Mouse (Mus musculus) ES-Bruce4 (cell line): ENCODE measurements around the gene Tmub1. TPM values are rescaled to one million over a fixed set of nuclear protein-coding genes. Genes with fewer than 3 reads are reported as not detected.

Experiments
- H3K27ac ChIP-seq: 2 replicates; pipeline ENCODE4 v1.5.1; 2012; ENCODE audit warnings: low read length, inconsistent platforms; ENCODE audit not compliant: insufficient read depth
- H3K27me3 ChIP-seq: 2 replicates; pipeline ENCODE4 v1.6.1; 2012; ENCODE audit warnings: mild to moderate bottlenecking, low read length, inconsistent platforms; ENCODE audit not compliant: control insufficient read depth, poor library complexity, insufficient read depth, severe bottlenecking
- H3K36me3 ChIP-seq: 2 replicates; pipeline ENCODE4 v1.6.1; 2012; ENCODE audit warnings: inconsistent platforms, mild to moderate bottlenecking, low read length, moderate library complexity; ENCODE audit not compliant: control insufficient read depth, poor library complexity, insufficient read depth, severe bottlenecking
- H3K4me1 ChIP-seq: one replicate; pipeline ENCODE4 v1.8.1; 2011; ENCODE audit warnings: low read length; ENCODE audit not compliant: control insufficient read depth, insufficient read depth
- H3K4me3 ChIP-seq: 2 replicates; pipeline ENCODE4 v1.5.1; 2011; ENCODE audit warnings: low read depth, mild to moderate bottlenecking, low read length
- H3K9ac ChIP-seq: 2 replicates; pipeline ENCODE4 v1.6.1; 2012; ENCODE audit warnings: low read depth, mild to moderate bottlenecking, inconsistent platforms; ENCODE audit not compliant: poor library complexity, severe bottlenecking
- H3K9me3 ChIP-seq: replicated peaks from 2 replicates; pipeline ENCODE4 v1.6.1; 2012; ENCODE audit warnings: mild to moderate bottlenecking, low read length, inconsistent platforms; ENCODE audit not compliant: control insufficient read depth, poor library complexity, insufficient read depth, severe bottlenecking
- CTCF ChIP-seq: IDR thresholded peaks from one replicate; pipeline ENCODE4 v1.8.1; 2011; ENCODE audit warnings: low read depth, low read length
- EP300 ChIP-seq: IDR thresholded peaks from 2 replicates; pipeline ENCODE4 v1.6.1; 2011; ENCODE audit warnings: low read depth, low read length; ENCODE audit not compliant: insufficient read depth
- POLR2A ChIP-seq: IDR thresholded peaks from one replicate; pipeline ENCODE4 v1.8.1; 2011; ENCODE audit warnings: low read length; ENCODE audit not compliant: insufficient read depth
- polyA plus RNA-seq: library from polyadenylated mRNA; stranded (reverse); fragments of >200 nt; gene quantifications from 2 replicates; pipeline ENCODE4 v1.2.4, GENCODE M21; 2011; ENCODE audit warnings: low read depth; ENCODE audit not compliant: missing spikeins, insufficient read depth, insufficient read length

Gene Tmub1
- polyA plus RNA-seq, 1 experiment, result 4.8 TPM

DNA sequence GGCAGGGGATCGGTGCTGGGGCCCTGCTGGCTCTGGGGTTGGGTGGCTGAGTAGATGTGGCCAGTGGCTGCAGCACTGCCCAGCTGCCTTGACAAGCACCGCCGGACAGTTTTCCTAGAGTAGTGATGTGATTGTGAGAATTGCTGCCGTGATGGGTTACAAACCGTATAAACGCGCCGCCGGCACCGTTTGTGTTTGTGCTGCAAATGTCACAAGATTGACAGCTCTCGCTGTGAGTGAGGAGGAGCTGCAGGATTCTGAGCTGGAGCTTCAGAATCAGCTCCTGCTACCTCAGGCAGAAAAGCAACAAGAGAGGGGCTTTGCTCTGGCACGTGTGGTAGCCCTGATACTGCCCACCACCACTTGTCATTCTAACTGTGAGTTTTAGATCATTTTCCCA, 19.1 kb upstream of the Tmub1 start:
- Histone ChIP-seq H3K36me3 (no peaks in the 10 kb centered on the region), H3K9me3 (no peaks in the 10 kb centered on the region), H3K9ac (no peak overlapping the region), H3K27me3 (no peaks in the 10 kb centered on the region), H3K4me3 (no peak overlapping the region), H3K27ac (no peak overlapping the region), H3K4me1 (no peaks in the 10 kb centered on the region)
- no peak for TF ChIP-seq POLR2A
- TF ChIP-seq EP300, result no peak
- no peak for TF ChIP-seq CTCF

DNA sequence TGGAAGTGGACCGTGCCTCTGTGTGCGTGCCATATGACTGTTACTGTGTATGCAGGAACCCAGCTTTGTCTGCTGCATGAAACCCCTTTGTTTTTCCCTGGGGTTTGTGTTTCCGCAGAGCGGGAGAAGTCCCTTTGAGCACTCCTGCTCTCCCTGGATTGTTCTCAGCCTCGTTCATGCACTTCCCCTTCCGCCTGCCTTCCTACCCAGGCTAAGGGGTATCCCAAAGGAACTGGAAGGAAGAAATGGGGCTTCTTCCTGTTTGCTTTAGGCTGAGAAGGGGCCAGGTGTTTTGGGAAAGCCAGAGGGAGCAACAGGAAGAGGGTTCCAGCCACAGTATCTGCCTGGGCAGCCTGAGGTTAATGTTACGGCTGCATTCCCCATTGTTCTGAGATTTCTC, 8.0 kb upstream of the Tmub1 start:
- no peak overlapping the region for H3K4me3 ChIP-seq
- H3K4me1 ChIP-seq, result peaks cover 6% of the 10 kb centered on the region
- no peak overlapping the region for H3K9ac ChIP-seq
- TF ChIP-seq CTCF (no peak), POLR2A (no peak), EP300 (no peak)
- H3K9me3 ChIP-seq, result no peaks in the 10 kb centered on the region
- no peaks in the 10 kb centered on the region for H3K27me3 ChIP-seq
- no peaks in the 10 kb centered on the region for H3K36me3 ChIP-seq
- no peak overlapping the region for H3K27ac ChIP-seq

DNA sequence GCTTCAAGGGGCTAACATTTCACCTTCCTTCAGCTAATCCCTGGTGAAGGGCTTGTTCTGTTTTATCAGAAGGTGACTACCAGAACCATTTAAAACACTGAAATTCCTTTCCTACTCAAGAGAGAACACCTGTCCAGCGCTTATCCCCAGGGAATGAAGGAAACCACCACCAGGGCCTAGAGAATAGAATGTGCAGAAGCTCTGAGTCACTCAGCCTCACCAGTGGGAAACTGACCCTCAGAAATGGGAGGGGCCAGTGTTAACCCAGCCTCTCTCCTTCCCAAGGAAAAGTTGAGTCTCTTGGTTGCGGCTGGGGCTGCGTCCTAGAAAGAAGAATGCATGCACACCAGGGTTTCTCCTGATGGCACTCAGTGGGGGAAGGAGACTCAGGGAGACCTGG, 7.4 kb upstream of the Tmub1 start:
- Histone ChIP-seq H3K4me3 (no peak overlapping the region), H3K4me1 (peaks cover 6% of the 10 kb centered on the region), H3K36me3 (no peaks in the 10 kb centered on the region), H3K9me3 (no peaks in the 10 kb centered on the region), H3K27ac (no peak overlapping the region), H3K9ac (no peak overlapping the region), H3K27me3 (no peaks in the 10 kb centered on the region)
- TF ChIP-seq CTCF (no peak), POLR2A (no peak), EP300 (no peak)

DNA sequence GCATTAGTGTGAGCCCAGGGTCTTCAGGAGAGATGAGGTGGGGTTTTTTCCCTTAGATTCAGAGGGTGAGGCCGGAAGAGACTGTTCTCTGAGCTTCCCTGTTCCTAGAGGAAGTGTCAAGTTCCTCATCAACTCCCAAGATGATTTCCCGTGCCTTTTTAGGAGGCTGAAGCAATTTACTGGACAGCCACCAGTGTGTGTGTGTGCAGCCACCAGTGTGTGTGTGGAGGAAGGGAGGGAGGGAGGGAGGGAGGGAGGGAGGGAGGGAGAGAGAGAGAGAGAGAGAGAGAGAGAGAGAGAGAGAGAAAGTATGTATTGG, 6.3 kb upstream of the Tmub1 start:
- H3K36me3 ChIP-seq, result no peaks in the 10 kb centered on the region
- H3K27me3 ChIP-seq, result no peaks in the 10 kb centered on the region
- no peak overlapping the region for H3K27ac ChIP-seq
- peaks cover 6% of the 10 kb centered on the region for H3K4me1 ChIP-seq
- H3K4me3 ChIP-seq, result no peak overlapping the region
- TF ChIP-seq CTCF (no peak), EP300 (no peak), POLR2A (no peak)
- no peaks in the 10 kb centered on the region for H3K9me3 ChIP-seq
- H3K9ac ChIP-seq, result no peak overlapping the region

DNA sequence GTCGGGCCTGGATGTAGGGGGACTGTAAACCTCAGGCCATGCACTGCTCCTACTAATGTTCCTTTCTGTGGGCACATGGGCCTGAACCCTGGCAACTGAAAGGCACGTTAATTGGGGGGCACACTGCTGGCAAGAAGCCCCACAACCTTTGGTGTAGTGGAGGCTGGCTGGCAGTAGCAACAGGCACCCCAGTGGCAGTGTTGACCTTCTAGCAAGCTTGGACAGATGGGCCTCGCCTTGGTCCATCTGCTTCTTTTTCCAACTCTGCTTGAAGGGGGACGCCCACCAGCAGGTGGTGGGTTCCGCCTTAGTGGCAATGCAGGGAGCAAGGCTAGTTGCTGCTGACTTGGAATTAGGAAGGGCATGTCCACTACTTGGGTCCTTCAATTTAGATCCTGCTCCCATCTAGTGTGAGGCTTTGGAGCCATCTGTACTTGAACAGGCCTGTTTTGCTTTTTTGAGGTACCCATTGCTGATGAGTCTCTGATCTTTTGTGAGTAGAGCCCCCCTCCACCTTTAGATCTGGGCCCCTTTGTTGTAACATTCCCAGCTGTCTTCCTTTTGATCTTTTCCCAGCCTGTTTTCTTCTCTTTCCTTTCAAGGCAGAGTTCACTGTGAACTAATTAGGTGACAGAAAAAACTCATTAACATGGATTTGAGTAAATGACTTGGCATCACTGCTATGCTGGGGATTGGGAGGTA, 5.8 kb upstream of the Tmub1 start:
- no peaks in the 10 kb centered on the region for H3K27me3 ChIP-seq
- H3K9me3 ChIP-seq, result no peaks in the 10 kb centered on the region
- H3K4me3 ChIP-seq, result peak overlapping the region; percentile 79
- H3K36me3 ChIP-seq, result no peaks in the 10 kb centered on the region
- H3K9ac ChIP-seq, result peak overlapping the region; percentile 95
- H3K27ac ChIP-seq, result no peak overlapping the region
- peaks cover 6% of the 10 kb centered on the region for H3K4me1 ChIP-seq
- no peak for TF ChIP-seq EP300
- no peak for TF ChIP-seq CTCF
- TF ChIP-seq POLR2A, result no peak

DNA sequence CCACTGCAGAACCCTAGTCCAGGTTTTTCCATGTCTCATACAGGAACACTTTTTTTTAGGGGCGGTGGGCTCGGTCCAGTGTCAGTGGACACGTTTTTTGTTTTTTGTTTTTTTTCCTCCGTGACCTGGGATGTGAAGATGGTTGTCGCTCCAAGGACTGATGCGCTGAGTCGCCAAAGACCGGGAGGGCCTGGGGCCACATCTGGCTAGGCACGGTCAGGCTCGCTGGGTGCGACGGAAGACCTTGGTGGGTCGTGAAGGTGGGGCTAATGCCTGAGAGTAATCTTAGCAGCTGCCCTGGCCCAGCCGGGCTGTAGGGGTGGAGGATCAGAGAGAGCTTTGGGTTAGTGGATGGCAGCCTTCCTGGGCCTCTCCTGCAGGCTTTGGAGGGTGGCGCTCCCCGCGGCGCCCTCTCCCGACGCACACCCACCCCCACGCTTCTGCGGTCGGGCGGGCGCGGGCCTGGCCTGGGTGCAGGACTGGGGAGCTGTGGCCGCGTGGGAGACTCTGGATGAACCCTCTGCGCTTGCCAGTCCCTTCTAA, 5.1 kb upstream of the Tmub1 start:
- no peak overlapping the region for H3K27ac ChIP-seq
- peaks cover 6% of the 10 kb centered on the region for H3K4me1 ChIP-seq
- peak overlapping the region; percentile 79 for H3K4me3 ChIP-seq
- H3K9ac ChIP-seq, result peak overlapping the region; percentile 95
- H3K9me3 ChIP-seq, result no peaks in the 10 kb centered on the region
- no peaks in the 10 kb centered on the region for H3K36me3 ChIP-seq
- TF ChIP-seq POLR2A (no peak), CTCF (no peak), EP300 (no peak)
- no peaks in the 10 kb centered on the region for H3K27me3 ChIP-seq
